Mouse (Mus musculus) limb, embryonic 15.5 days (tissue): ENCODE results near the gene Stil. TPM values are rescaled to one million over a fixed set of nuclear protein-coding genes. Genes with fewer than 3 reads are reported as not detected.

Experiments
- ATAC-seq: fragments of 200-750 bp; cut with Nextera tagmentation; 2 replicates; pipeline ENCODE4 v1.8.0; 2017; ENCODE audit warnings: low read depth, moderate TSS enrichment; ENCODE audit not compliant: insufficient number of reproducible peaks, low FRiP score, low TSS enrichment
- H3K27ac ChIP-seq: fragments of 300-500 bp; sonication (generic); 2 replicates; pipeline ENCODE4 v1.5.1; 2015; ENCODE audit warnings: moderate library complexity, mild to moderate bottlenecking, inconsistent platforms
- H3K27me3 ChIP-seq: fragments of 300-500 bp; sonication (generic); 2 replicates; pipeline ENCODE4 v1.6.1; 2015; ENCODE audit warnings: inconsistent platforms
- H3K36me3 ChIP-seq: fragments of 300-500 bp; sonication (generic); 2 replicates; pipeline ENCODE4 v1.6.1; 2015; ENCODE audit warnings: inconsistent platforms
- H3K4me1 ChIP-seq: fragments of 300-500 bp; sonication (generic); 2 replicates; pipeline ENCODE4 v1.6.1; 2015; ENCODE audit warnings: inconsistent platforms
- H3K4me2 ChIP-seq: fragments of 300-500 bp; sonication (generic); 2 replicates; pipeline ENCODE4 v1.6.1; 2015; ENCODE audit warnings: mild to moderate bottlenecking, inconsistent platforms
- H3K4me3 ChIP-seq: fragments of 300-500 bp; sonication (generic); 2 replicates; pipeline ENCODE4 v1.5.1; 2015; ENCODE audit warnings: mild to moderate bottlenecking, inconsistent platforms
- H3K9ac ChIP-seq: fragments of 300-500 bp; sonication (generic); 2 replicates; pipeline ENCODE4 v1.6.1; 2015; ENCODE audit warnings: inconsistent platforms
- H3K9me3 ChIP-seq: fragments of 300-500 bp; sonication (generic); 2 replicates; pipeline ENCODE4 v1.6.1; 2016; ENCODE audit warnings: inconsistent platforms
- WGBS: fragments of 180-500 bp; shearing (Covaris S2); methylation state at CpG from one replicate; pipeline ENCODE4 v1.1.7; 2015; 5-methylcytosine and 5-hydroxymethylcytosine counted together
- polyA plus RNA-seq: library from polyadenylated mRNA; unstranded; fragments of >200 nt; fragmentation: Nextera tagmentation; extraction: Ambion mirVana; gene quantifications from 2 replicates; pipeline ENCODE4 v1.2.1, GENCODE M21; 2015

Gene Stil
- polyA plus RNA-seq, 1 experiment from 2014 or later = 9.3 TPM

GRCm38 (mm10) chr4:114986591-114987432 lies 13.1 kb upstream of the Stil start, which contains the start of gene Cmpk1:
Cmpk1 (minus strand) TSS chr4:114987241.
- H3K27ac ChIP-seq = peak within 1 kb of the TSS; percentile 100
- under 1% methylated on average over 85 of the region's 93 CpGs for whole genome bisulfite sequencing
- no peaks in the 10 kb centered on the region for H3K36me3 ChIP-seq
- H3K4me2 ChIP-seq = peak within 1 kb of the TSS; percentile 59
- no peaks in the 10 kb centered on the region for H3K9me3 ChIP-seq
- H3K9ac ChIP-seq = peak within 1 kb of the TSS; percentile 98
- no peaks in the 10 kb centered on the region; the same call in 1 of the 2 replicates for H3K4me1 ChIP-seq
- no peaks in the 10 kb centered on the region for H3K27me3 ChIP-seq
- H3K4me3 ChIP-seq = peak within 1 kb of the TSS; percentile 91
- peak; percentile 96 for ATAC-seq

GRCm38 (mm10) chr4:114994218-114994617 lies 5.7 kb upstream of the Stil start:
- WGBS = 89% methylated on average over 3 of the region's 3 CpGs
- no peak overlapping the region for H3K9ac ChIP-seq
- H3K4me2 ChIP-seq = no peak overlapping the region
- no peaks in the 10 kb centered on the region for H3K9me3 ChIP-seq
- no peaks in the 10 kb centered on the region for H3K4me1 ChIP-seq
- no peak overlapping the region for H3K27ac ChIP-seq
- H3K27me3 ChIP-seq = 0 out of 2 replicates have a peak, but pooled peaks cover 2% of the 10 kb centered on the region
- H3K36me3 ChIP-seq = no peaks in the 10 kb centered on the region
- no peak for ATAC-seq
- no peak overlapping the region for H3K4me3 ChIP-seq

- Histone ChIP-seq H3K4me2 (no peak overlapping the region), H3K9ac (no peak overlapping the region), H3K27me3 (0 out of 2 replicates have a peak, but pooled peaks cover 2% of the 10 kb centered on the region), H3K36me3 (no peaks in the 10 kb centered on the region), H3K27ac (no peak overlapping the region), H3K4me1 (peaks cover 15% of the 10 kb centered on the region), H3K4me3 (no peak overlapping the region), H3K9me3 (no peaks in the 10 kb centered on the region)
- WGBS = 53% methylated on average over 3 of the region's 3 CpGs
- ATAC-seq = no peak
These were observed 2.9 kb upstream of the Stil start for GRCm38 (mm10) chr4:114997051-114997450.

DNA sequence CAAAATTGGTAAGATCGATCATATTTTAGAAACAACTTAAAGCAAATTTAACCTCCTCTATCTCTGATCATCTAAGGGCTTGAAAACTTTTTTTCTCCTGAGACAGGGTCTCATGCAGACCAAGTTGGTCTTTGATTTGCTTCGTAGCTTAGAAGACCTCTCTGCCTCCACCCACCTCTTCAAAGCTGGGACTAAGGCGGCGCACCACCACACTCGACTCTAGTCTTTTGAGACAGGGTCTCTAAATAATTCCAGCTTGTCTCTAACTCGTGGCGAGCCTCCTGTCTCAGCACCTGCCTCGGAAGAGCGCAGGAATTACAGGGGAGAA lies 550 bp upstream of the Stil start:
- H3K9me3 ChIP-seq = no peaks in the 10 kb centered on the region
- H3K4me1 ChIP-seq = peaks cover 15% of the 10 kb centered on the region
- WGBS = 8% methylated on average over 9 of the region's 9 CpGs
- H3K36me3 ChIP-seq = peaks cover 11% of the 10 kb centered on the region; the same call in 1 of the 2 replicates
- peak overlapping the region; percentile 50; the same call in 1 of the 2 replicates for H3K9ac ChIP-seq
- peak overlapping the region; percentile 94 for H3K27ac ChIP-seq
- 0 out of 2 replicates have a peak, but pooled peaks cover 2% of the 10 kb centered on the region for H3K27me3 ChIP-seq
- H3K4me2 ChIP-seq = peak overlapping the region; percentile 81
- H3K4me3 ChIP-seq = peak overlapping the region; percentile 68
- ATAC-seq = peak; percentile 31

DNA sequence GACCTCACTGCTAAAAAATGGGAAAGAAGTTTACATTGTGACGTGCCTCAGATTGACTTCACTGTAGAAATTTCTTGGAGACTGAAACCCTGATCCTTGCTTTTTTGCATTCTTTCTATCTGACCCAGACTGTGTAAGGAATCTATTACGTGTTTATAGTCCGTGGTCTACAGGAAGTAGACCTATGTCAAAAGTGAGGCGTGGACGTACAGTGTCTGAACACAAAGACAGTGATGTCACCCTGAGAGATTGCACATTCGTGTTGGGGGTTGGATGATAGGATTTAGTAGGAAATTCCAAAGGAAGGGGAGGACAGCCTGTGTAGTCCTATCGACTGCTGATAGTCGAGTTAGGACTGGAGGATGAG lies 453 bp downstream of the Stil start:
- H3K4me1 ChIP-seq = peaks cover 15% of the 10 kb centered on the region
- under 1% methylated on average over 8 of the region's 8 CpGs for WGBS
- H3K9ac ChIP-seq = peak overlapping the region; percentile 58
- peak overlapping the region; percentile 77 for H3K27ac ChIP-seq
- peaks cover 17% of the 10 kb centered on the region for H3K36me3 ChIP-seq
- peak overlapping the region; percentile 81 for H3K4me2 ChIP-seq
- ATAC-seq = no peak
- H3K27me3 ChIP-seq = no peaks in the 10 kb centered on the region
- peak overlapping the region; percentile 68 for H3K4me3 ChIP-seq
- H3K9me3 ChIP-seq = no peaks in the 10 kb centered on the region

- ATAC-seq = no peak
- Histone ChIP-seq H3K9ac (no peak overlapping the region), H3K4me1 (no peaks in the 10 kb centered on the region), H3K27ac (no peak overlapping the region), H3K9me3 (no peaks in the 10 kb centered on the region), H3K4me3 (no peak overlapping the region), H3K27me3 (no peaks in the 10 kb centered on the region), H3K4me2 (no peak overlapping the region), H3K36me3 (peaks cover 48% of the 10 kb centered on the region)
- 87% methylated on average over 3 of the region's 3 CpGs for WGBS
These were observed 14.3 kb downstream of the Stil start for GRCm38 (mm10) chr4:115014276-115014675.

- WGBS = 91% methylated on average over 3 of the region's 3 CpGs
- Histone ChIP-seq H3K27me3 (no peaks in the 10 kb centered on the region), H3K36me3 (peaks cover 48% of the 10 kb centered on the region), H3K4me1 (no peaks in the 10 kb centered on the region), H3K27ac (no peak overlapping the region), H3K9ac (no peak overlapping the region), H3K9me3 (no peaks in the 10 kb centered on the region), H3K4me3 (no peak overlapping the region), H3K4me2 (no peak overlapping the region)
- no peak for ATAC-seq
These were observed 20.0 kb downstream of the Stil start for GRCm38 (mm10) chr4:115019997-115020396.

- H3K9me3 ChIP-seq = no peaks in the 10 kb centered on the region
- no peak for ATAC-seq
- no peak overlapping the region for H3K9ac ChIP-seq
- no peak overlapping the region for H3K4me2 ChIP-seq
- H3K4me3 ChIP-seq = no peak overlapping the region
- H3K36me3 ChIP-seq = peaks cover 22% of the 10 kb centered on the region
- 78% methylated on average over 6 of the region's 6 CpGs for WGBS
- no peak overlapping the region for H3K27ac ChIP-seq
- H3K4me1 ChIP-seq = no peaks in the 10 kb centered on the region
- H3K27me3 ChIP-seq = no peaks in the 10 kb centered on the region
These were observed 35.1 kb downstream of the Stil start for GRCm38 (mm10) chr4:115035043-115035442.

DNA sequence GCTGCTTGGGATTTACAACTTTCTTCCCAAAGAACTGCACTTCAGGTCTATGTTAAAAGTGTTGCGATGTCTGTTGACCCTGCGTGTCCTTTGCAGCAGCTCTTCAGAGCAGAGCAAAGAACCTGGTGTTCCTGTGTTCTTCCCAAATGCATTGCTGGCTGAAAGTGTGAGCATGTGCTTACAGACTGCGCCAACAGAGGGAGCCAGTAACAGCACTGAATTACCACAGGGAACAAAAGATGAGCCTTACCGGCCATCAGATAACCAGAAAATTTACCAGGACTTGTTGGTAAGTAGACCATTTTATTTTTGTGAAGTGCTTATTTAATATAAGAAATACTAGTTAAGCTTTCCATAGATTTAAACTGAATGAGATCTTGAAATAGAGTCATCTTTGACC lies 38.3 kb downstream of the Stil start:
- H3K9me3 ChIP-seq = no peaks in the 10 kb centered on the region
- no peak overlapping the region for H3K27ac ChIP-seq
- H3K27me3 ChIP-seq = no peaks in the 10 kb centered on the region
- no peak overlapping the region for H3K4me2 ChIP-seq
- peaks cover 34% of the 10 kb centered on the region for H3K36me3 ChIP-seq
- WGBS = 40% methylated on average over 4 of the region's 4 CpGs
- H3K4me3 ChIP-seq = no peak overlapping the region
- no peaks in the 10 kb centered on the region for H3K4me1 ChIP-seq
- no peak overlapping the region for H3K9ac ChIP-seq
- no peak for ATAC-seq

- Histone ChIP-seq H3K36me3 (peaks cover 20% of the 10 kb centered on the region), H3K4me3 (no peak overlapping the region), H3K9ac (no peak overlapping the region), H3K4me1 (no peaks in the 10 kb centered on the region), H3K27ac (no peak overlapping the region), H3K4me2 (no peak overlapping the region), H3K9me3 (no peaks in the 10 kb centered on the region), H3K27me3 (peaks cover 22% of the 10 kb centered on the region)
- ATAC-seq = no peak
- WGBS = 80% methylated on average over 3 of the region's 3 CpGs
These were observed 45.7 kb downstream of the Stil start for GRCm38 (mm10) chr4:115045621-115046020.

- WGBS = 4% methylated on average over 5 of the region's 5 CpGs
- Histone ChIP-seq H3K27ac (no peak overlapping the region), H3K4me3 (no peak overlapping the region), H3K9me3 (no peaks in the 10 kb centered on the region), H3K27me3 (peaks cover 41% of the 10 kb centered on the region), H3K9ac (no peak overlapping the region), H3K36me3 (no peaks in the 10 kb centered on the region), H3K4me2 (no peak overlapping the region), H3K4me1 (peaks cover 4% of the 10 kb centered on the region)
- ATAC-seq = no peak
These were observed 47.8 kb downstream of the Stil start for GRCm38 (mm10) chr4:115047750-115048149.

DNA sequence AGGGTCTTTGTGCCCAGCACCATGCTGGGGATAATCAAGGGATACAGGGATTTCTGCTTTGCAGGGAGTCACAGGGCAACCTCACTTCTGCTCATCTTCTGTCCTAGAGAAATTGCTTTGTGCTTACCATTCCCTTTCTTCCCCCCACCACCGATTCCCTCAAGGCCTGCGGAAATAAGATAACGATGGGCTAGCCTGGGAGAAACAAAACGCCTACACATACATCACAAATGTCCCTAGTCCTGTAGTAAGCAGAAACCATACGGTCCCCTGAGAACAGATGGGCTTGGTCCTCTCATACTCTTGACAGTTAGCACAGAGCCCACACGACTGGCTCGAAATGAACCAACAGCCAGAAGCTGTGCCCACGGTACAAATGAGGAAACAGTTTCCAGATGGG lies 48.2 kb downstream of the Stil start:
- H3K9me3 ChIP-seq = no peaks in the 10 kb centered on the region
- no peak overlapping the region for H3K27ac ChIP-seq
- H3K36me3 ChIP-seq = no peaks in the 10 kb centered on the region
- WGBS = 59% methylated on average over 8 of the region's 8 CpGs
- no peak overlapping the region for H3K4me2 ChIP-seq
- peaks cover 45% of the 10 kb centered on the region for H3K27me3 ChIP-seq
- peaks cover 6% of the 10 kb centered on the region for H3K4me1 ChIP-seq
- no peak for ATAC-seq
- H3K9ac ChIP-seq = no peak overlapping the region
- H3K4me3 ChIP-seq = no peak overlapping the region
